Mouse (Mus musculus): ENCODE results near the gene Fam90a1a. TPM values are rescaled to one million over a fixed set of nuclear protein-coding genes. Genes with fewer than 3 reads are reported as not detected.
"Not testable (repeated sequence)": the region's sequence is repeated elsewhere in the genome, so short reads cannot be mapped to it uniquely, and the experiment has no call there.

Gene Fam90a1a
- total and polyA plus RNA-seq, 3 experiments, result not detected

DNA sequence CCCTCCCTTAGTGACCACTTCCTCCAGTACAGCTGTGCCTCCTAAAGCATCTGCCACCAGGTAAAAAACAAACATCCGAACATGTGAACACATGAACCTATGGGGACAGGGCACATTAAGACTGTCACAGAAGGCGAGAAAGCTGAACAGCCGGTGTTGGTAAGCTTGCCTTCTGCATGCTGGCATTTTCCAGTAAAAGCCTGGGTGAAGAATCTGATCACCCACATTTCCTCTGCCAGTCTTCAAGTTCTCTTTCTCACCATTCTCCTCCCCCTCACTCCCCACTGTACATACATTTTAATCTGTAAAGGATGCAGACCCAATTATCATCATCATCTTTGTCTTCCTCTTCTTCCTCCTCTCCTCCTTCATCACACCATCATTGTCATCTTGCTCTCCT, 42.9 kb upstream of the Fam90a1a start:
- no peaks in the 10 kb centered on the region for H3K27me3 ChIP-seq (ENCODE audit: control insufficient read depth in 1 of 2, insufficient read depth in 2 of 2, low read length in 2 of 2)

DNA sequence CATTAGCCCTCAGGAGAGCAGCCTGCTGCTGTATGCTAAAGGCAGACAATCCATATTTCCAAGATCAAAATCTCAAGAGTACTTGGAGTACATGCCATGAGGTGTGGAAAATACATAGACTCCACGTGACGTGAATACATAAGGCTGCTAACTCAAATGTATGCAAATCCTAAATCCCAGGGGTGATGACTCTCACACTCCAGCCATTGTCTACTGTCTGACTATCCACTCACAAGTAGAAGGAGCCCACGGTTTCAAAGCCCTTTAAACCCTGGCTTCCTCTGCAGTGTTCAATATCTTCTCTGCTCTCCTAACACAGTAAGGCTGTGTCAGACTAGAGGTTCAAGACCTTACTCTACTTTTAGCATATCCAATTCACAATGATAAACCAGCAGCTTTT, 27.8 kb upstream of the Fam90a1a start:
- not testable (repeated sequence) for H3K27ac ChIP-seq (ENCODE audit: control insufficient read depth, low read depth, low read length); DNase-seq (ENCODE audit: low read depth, low spot score); H3K4me1 ChIP-seq (ENCODE audit: control insufficient read depth in 1 of 2, insufficient read depth in 2 of 2, low read length in 2 of 2); H3K4me3 ChIP-seq (ENCODE audit: control insufficient read depth in 1 of 2, insufficient read depth in 1 of 2, low read depth in 2 of 2, low read length in 2 of 2); H3K79me2 ChIP-seq (ENCODE audit: control insufficient read depth, insufficient read depth, low read length, poor library complexity); H3K9me3 ChIP-seq (replicated peaks; ENCODE audit: insufficient read depth, low read length); H3K9ac ChIP-seq (ENCODE audit: control insufficient read depth, low read depth, low read length, poor library complexity, severe bottlenecking); H3K27me3 ChIP-seq (ENCODE audit: control insufficient read depth in 1 of 2, insufficient read depth in 2 of 2, low read length in 2 of 2); H3K36me3 ChIP-seq (ENCODE audit: control insufficient read depth in 1 of 2, insufficient read depth in 2 of 2, low read length in 2 of 2)

More for the DNA sequence above, 42.9 kb upstream of the Fam90a1a start:
- H3K9ac ChIP-seq (ENCODE audit: control insufficient read depth, low read depth, low read length, poor library complexity, severe bottlenecking), result no peak overlapping the region
- H3K36me3 ChIP-seq (ENCODE audit: control insufficient read depth in 1 of 2, insufficient read depth in 2 of 2, low read length in 2 of 2), result no peaks in the 10 kb centered on the region
- no peaks in the 10 kb centered on the region for H3K79me2 ChIP-seq (ENCODE audit: control insufficient read depth, insufficient read depth, low read length, poor library complexity)
- no peaks in the 10 kb centered on the region for H3K9me3 ChIP-seq (replicated peaks; ENCODE audit: insufficient read depth, low read length)
- TF ChIP-seq POLR2A (IDR thresholded peaks at IDR 0.05; ENCODE audit: control insufficient read depth in 1 of 2, insufficient read depth in 1 of 2, low read depth in 1 of 2, low read length in 2 of 2, poor library complexity in 1 of 2) (no peak), POLR2AphosphoS5 (IDR thresholded peaks at IDR 0.05; ENCODE audit: borderline replicate concordance, low read depth, low read length) (no peak), ZNF384 (IDR thresholded peaks at IDR 0.05; ENCODE audit: low read depth, low read length) (no peak), TBP (IDR thresholded peaks at IDR 0.05; ENCODE audit: low read depth, low read length) (no peak), KAT2A (conservative IDR thresholded peaks at IDR 0.05; ENCODE audit: low read depth, low read length) (no peak), JUND (IDR thresholded peaks at IDR 0.05; ENCODE audit: low read depth, low read length) (no peak), E2F4 (IDR thresholded peaks at IDR 0.05; ENCODE audit: borderline replicate concordance, low read depth, low read length) (no peak), SIN3A (IDR thresholded peaks at IDR 0.05; ENCODE audit: low read length) (no peak), POLR2AphosphoS2 (IDR thresholded peaks at IDR 0.05; ENCODE audit: low read length) (no peak), ZKSCAN1 (IDR thresholded peaks at IDR 0.05; ENCODE audit: low read depth, low read length) (no peak), NELFE (IDR thresholded peaks at IDR 0.05; ENCODE audit: low read depth, low read length) (no peak)
- H3K4me1 ChIP-seq (ENCODE audit: control insufficient read depth in 1 of 2, insufficient read depth in 2 of 2, low read length in 2 of 2), result no peaks in the 10 kb centered on the region
- H3K4me3 ChIP-seq (ENCODE audit: control insufficient read depth in 1 of 2, insufficient read depth in 1 of 2, low read depth in 2 of 2, low read length in 2 of 2), result no peak overlapping the region
- DNase-seq (ENCODE audit: low read depth, low spot score), result no peak
- no peak overlapping the region for H3K27ac ChIP-seq (ENCODE audit: control insufficient read depth, low read depth, low read length)

- no peak within 1 kb of the TSS for H3K4me3 ChIP-seq (ENCODE audit: control insufficient read depth in 1 of 2, insufficient read depth in 1 of 2, low read depth in 2 of 2, low read length in 2 of 2)
- H3K27ac ChIP-seq (ENCODE audit: control insufficient read depth, low read depth, low read length), result no peak within 1 kb of the TSS
- DNase-seq (ENCODE audit: low read depth, low spot score), result no peak
- TF ChIP-seq MAZ (IDR thresholded peaks at IDR 0.05; ENCODE audit: low read depth, low read length), result no peak
- no peak for TF ChIP-seq TCF12 (IDR thresholded peaks at IDR 0.05; ENCODE audit: low read depth, low read length)
- TF ChIP-seq ZMIZ1 (IDR thresholded peaks at IDR 0.05; ENCODE audit: low read depth, low read length), result no peak
- no peak for TF ChIP-seq MEF2A (IDR thresholded peaks at IDR 0.05; ENCODE audit: extremely low read depth, insufficient replicate concordance, low read depth, low read length, poor library complexity, severe bottlenecking)
- no peak for TF ChIP-seq POLR2AphosphoS5 (IDR thresholded peaks at IDR 0.05; ENCODE audit: borderline replicate concordance, low read depth, low read length)
- TF ChIP-seq NRF1 (IDR thresholded peaks at IDR 0.05; ENCODE audit: insufficient read depth, low read depth, low read length, poor library complexity, severe bottlenecking), result no peak
- no peak for TF ChIP-seq KAT2A (conservative IDR thresholded peaks at IDR 0.05; ENCODE audit: low read depth, low read length)
- TF ChIP-seq EP300 (IDR thresholded peaks at IDR 0.05; ENCODE audit: low read depth in 1 of 2, low read length in 2 of 2), result no peak
- TF ChIP-seq CHD2 (IDR thresholded peaks at IDR 0.05; ENCODE audit: low read length), result no peak
- no peak for TF ChIP-seq ZC3H11A (IDR thresholded peaks at IDR 0.05; ENCODE audit: low read depth, low read length)
- no peak for TF ChIP-seq TBP (IDR thresholded peaks at IDR 0.05; ENCODE audit: low read depth, low read length)
- no peak for TF ChIP-seq HCFC1 (IDR thresholded peaks at IDR 0.05; ENCODE audit: low read depth, low read length)
- no peak for TF ChIP-seq MYC (IDR thresholded peaks at IDR 0.05; ENCODE audit: low read depth, low read length)
- TF ChIP-seq USF1 (IDR thresholded peaks at IDR 0.05; ENCODE audit: low read depth, low read length), result no peak
- no peak for TF ChIP-seq JUND (IDR thresholded peaks at IDR 0.05; ENCODE audit: low read depth, low read length)
- TF ChIP-seq E2F4 (IDR thresholded peaks at IDR 0.05; ENCODE audit: borderline replicate concordance, low read depth, low read length), result no peak
- TF ChIP-seq ZNF384 (IDR thresholded peaks at IDR 0.05; ENCODE audit: low read depth, low read length), result no peak
- no peak for TF ChIP-seq MYB (IDR thresholded peaks at IDR 0.05; ENCODE audit: low read depth, low read length)
- no peak for TF ChIP-seq UBTF (IDR thresholded peaks at IDR 0.05; ENCODE audit: borderline replicate concordance, insufficient read depth, low read depth, low read length)
- TF ChIP-seq RCOR1 (IDR thresholded peaks at IDR 0.05; ENCODE audit: low read depth, low read length), result no peak
- H3K36me3 ChIP-seq (ENCODE audit: control insufficient read depth in 1 of 2, insufficient read depth in 2 of 2, low read length in 2 of 2), result no peaks in the 10 kb centered on the region
- H3K4me1 ChIP-seq (ENCODE audit: control insufficient read depth in 1 of 2, insufficient read depth in 2 of 2, low read length in 2 of 2), result no peaks in the 10 kb centered on the region
- no peaks in the 10 kb centered on the region for H3K27me3 ChIP-seq (ENCODE audit: control insufficient read depth in 1 of 2, insufficient read depth in 2 of 2, low read length in 2 of 2)
- H3K9ac ChIP-seq (ENCODE audit: control insufficient read depth, low read depth, low read length, poor library complexity, severe bottlenecking), result no peak within 1 kb of the TSS
- H3K79me2 ChIP-seq (ENCODE audit: control insufficient read depth, insufficient read depth, low read length, poor library complexity), result no peaks in the 10 kb centered on the region
- no peaks in the 10 kb centered on the region for H3K9me3 ChIP-seq (replicated peaks; ENCODE audit: insufficient read depth, low read length)
These were observed 25.9 kb upstream of the Fam90a1a start, which contains the start of gene Defb15 for GRCm38 (mm10) chr8:21932610-21933009. Gene Defb15, minus strand, starts transcription at chr8:21932710.
